Mouse (Mus musculus) brain, adult 2 months (tissue): Measurements from ENCODE around the gene Lonp1.
"Not testable (repeated sequence)": the region's sequence is repeated elsewhere in the genome, so short reads cannot be mapped to it uniquely, and the experiment has no call there.

Experiments
- DNase-seq: peaks from one replicate; pipeline ENCODE4 v3.0.0; 2011; ENCODE audit warnings: low read depth, low spot score

The Lonp1 gene

GRCm38 (mm10) chr17:56625495-56625894 lies 1.2 kb downstream of the Lonp1 start:
- DNase-seq = no peak

- DNase-seq = no peak
Measured at GRCm38 (mm10) chr17:56617628-56618027, 9.1 kb downstream of the Lonp1 start.

GRCm38 (mm10) chr17:56616725-56617124 lies 10.0 kb downstream of the Lonp1 start:
- DNase-seq = no peak

GRCm38 (mm10) chr17:56615792-56616191 lies 10.9 kb downstream of the Lonp1 start:
- no peak for DNase-seq

GRCm38 (mm10) chr17:56615136-56615784 lies 11.4 kb downstream of the Lonp1 start:
- no peak for DNase-seq

- no peak for DNase-seq
Measured at GRCm38 (mm10) chr17:56614391-56615135, 12.1 kb downstream of the Lonp1 start.

GRCm38 (mm10) chr17:56613893-56614292 lies 12.8 kb downstream of the Lonp1 start:
- not testable (repeated sequence) for DNase-seq

GRCm38 (mm10) chr17:56613236-56613844 lies 13.3 kb downstream of the Lonp1 start, which contains the start of gene Rpl36:
TSS of gene Rpl36 (plus strand) at chr17:56613416.
- peak; percentile 98 for DNase-seq

- not testable (repeated sequence) for DNase-seq
Measured at GRCm38 (mm10) chr17:56612565-56612939, 14.1 kb downstream of the Lonp1 start.

- DNase-seq = peak; percentile 45
Measured at GRCm38 (mm10) chr17:56611861-56612564, 14.7 kb downstream of the Lonp1 start.

- DNase-seq = no peak
Measured at GRCm38 (mm10) chr17:56611323-56611722, 15.4 kb downstream of the Lonp1 start.

GRCm38 (mm10) chr17:56609452-56610171 lies 17.1 kb downstream of the Lonp1 start, which contains the start of gene 2410015M20Rik:
TSS of gene 2410015M20Rik (minus strand) at chr17:56609771.
- peak; percentile 100 for DNase-seq

GRCm38 (mm10) chr17:56608699-56609098 lies 18.0 kb downstream of the Lonp1 start:
- DNase-seq = no peak

GRCm38 (mm10) chr17:56607521-56608062 lies 19.1 kb downstream of the Lonp1 start:
- DNase-seq = no peak

GRCm38 (mm10) chr17:56605431-56605830 lies 21.3 kb downstream of the Lonp1 start:
- no peak for DNase-seq

GRCm38 (mm10) chr17:56604422-56604821 lies 22.3 kb downstream of the Lonp1 start:
- no peak for DNase-seq

- DNase-seq = no peak
Measured at GRCm38 (mm10) chr17:56604070-56604380, 22.7 kb downstream of the Lonp1 start.

- DNase-seq = peak; percentile 35
Measured at GRCm38 (mm10) chr17:56603186-56604069, 23.3 kb downstream of the Lonp1 start.

- DNase-seq = no peak
Measured at GRCm38 (mm10) chr17:56593527-56594271, 33.0 kb downstream of the Lonp1 start.
